Mouse (Mus musculus): ENCODE measurements around the gene Ifitm10.

- no peak for TF ChIP-seq CTCF (IDR thresholded peaks at IDR 0.05; ENCODE audit: low read depth)
- no peak for TF ChIP-seq EP300 (IDR thresholded peaks at IDR 0.05; ENCODE audit: low read depth)
Observed at GRCm38 (mm10) chr7:142371768-142372661, 1.5 kb downstream of the Ifitm10 start.

Measured in liver, embryonic 14.5 days (tissue).